Mouse (Mus musculus) monocyte, adult 5-6 weeks (primary cell): ENCODE measurements around the gene Psmc3. TPM values are rescaled to one million over a fixed set of nuclear protein-coding genes. Genes with fewer than 3 reads are reported as not detected.
"Not testable (repeated sequence)": the region's sequence is repeated elsewhere in the genome, so short reads cannot be mapped to it uniquely, and the experiment has no call there.

Source experiments
- ATAC-seq: fragments of 153-309, 156-312 bp; replicated peaks from 2 replicates; pipeline ENCODE4 v1.8.0; 2017; ENCODE audit warnings: mild to moderate bottlenecking; ENCODE audit not compliant: low TSS enrichment, insufficient number of reproducible peaks, severe bottlenecking, poor library complexity, low FRiP score
- total RNA-seq: library from RNA; stranded (forward); fragments of 200-1000, 200-491, 200-594 nt; gene quantifications from 3 replicates; pipeline ENCODE4 v1.2.3, GENCODE M21; 2017

Gene Psmc3
- total RNA-seq, result 235 to 255 TPM (median 248 TPM) in 3 replicates

- ATAC-seq, result peak; percentile 93
Measured at GRCm38 (mm10) chr2:91053934-91054382, at the start of gene Psmc3. Gene Psmc3, plus strand, starts transcription at chr2:91054009.

GRCm38 (mm10) chr2:91008536-91008935 is 45.3 kb upstream of the Psmc3 start:
- no peak for ATAC-seq

- ATAC-seq, result no peak
Measured at GRCm38 (mm10) chr2:91013881-91014280, 39.9 kb upstream of the Psmc3 start.

DNA sequence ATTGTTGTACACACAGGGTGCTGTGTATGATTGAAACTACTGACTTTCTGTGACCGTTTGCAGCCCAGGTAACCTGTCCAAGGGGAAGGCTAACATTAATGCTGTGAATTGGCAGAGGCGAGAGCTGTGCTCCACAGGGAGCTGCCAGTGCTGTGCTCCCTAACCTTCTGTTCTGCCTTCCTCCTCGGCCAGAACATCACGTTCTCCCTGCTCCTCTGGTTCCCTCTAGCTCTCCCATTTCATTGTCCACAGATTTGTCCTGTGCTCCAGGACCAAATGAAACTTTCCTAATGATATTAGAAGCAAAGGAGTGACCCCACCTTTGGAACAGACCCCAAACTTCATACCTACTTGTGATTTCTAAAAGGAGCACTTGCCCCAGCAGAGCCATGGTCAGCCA is 38.4 kb upstream of the Psmc3 start:
- no peak for ATAC-seq

GRCm38 (mm10) chr2:91018061-91018788 is 35.6 kb upstream of the Psmc3 start:
- ATAC-seq, result no peak

DNA sequence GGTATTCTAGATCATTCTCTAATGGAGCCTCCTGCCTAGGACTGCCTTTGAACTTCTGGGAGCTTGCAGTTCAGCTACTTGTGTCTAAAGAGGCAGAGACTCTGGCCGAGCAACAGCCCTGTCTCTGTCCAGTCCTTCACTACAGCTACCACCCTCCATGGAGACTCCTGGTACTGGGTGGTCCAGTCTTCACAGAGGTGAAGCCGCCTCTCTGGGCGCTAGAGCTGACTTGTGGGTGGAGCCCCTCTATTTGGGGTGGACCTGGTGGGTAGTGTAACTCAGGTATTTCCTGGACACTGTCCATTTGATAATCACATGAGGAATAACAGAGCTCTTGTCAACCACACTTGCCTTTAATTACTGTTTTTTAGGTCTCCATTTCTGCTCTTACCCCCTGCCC is 33.9 kb upstream of the Psmc3 start:
- no peak for ATAC-seq

- ATAC-seq, result not testable (repeated sequence)
Measured at GRCm38 (mm10) chr2:91022266-91022665, 31.5 kb upstream of the Psmc3 start.

- ATAC-seq, result no peak
Measured at GRCm38 (mm10) chr2:91023131-91023530, 30.7 kb upstream of the Psmc3 start.

GRCm38 (mm10) chr2:91023956-91024355 is 29.9 kb upstream of the Psmc3 start:
- no peak for ATAC-seq

DNA sequence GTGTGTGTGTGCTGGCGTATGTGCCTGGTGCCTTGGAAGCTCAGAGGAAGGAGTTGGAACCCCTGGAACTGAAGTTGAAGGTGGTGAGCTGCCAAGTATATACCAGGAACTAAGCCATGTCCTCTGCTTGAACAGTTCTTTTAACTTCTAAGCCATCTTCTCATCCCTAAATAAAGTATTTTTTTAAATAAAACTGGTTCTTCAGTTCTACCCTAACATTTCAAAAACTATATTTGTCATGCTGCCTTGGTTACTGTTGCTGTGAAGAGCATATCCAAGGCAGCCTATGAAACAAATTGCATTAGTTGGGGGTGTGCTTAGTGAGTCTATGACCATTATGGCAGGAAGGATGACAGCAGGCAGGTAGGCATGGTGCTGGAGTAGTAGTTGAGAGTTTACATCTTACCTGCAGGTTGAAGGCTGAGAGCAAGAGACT is 28.7 kb upstream of the Psmc3 start:
- ATAC-seq, result no peak

- ATAC-seq, result no peak
Measured at GRCm38 (mm10) chr2:91026491-91026890, 27.3 kb upstream of the Psmc3 start.

DNA sequence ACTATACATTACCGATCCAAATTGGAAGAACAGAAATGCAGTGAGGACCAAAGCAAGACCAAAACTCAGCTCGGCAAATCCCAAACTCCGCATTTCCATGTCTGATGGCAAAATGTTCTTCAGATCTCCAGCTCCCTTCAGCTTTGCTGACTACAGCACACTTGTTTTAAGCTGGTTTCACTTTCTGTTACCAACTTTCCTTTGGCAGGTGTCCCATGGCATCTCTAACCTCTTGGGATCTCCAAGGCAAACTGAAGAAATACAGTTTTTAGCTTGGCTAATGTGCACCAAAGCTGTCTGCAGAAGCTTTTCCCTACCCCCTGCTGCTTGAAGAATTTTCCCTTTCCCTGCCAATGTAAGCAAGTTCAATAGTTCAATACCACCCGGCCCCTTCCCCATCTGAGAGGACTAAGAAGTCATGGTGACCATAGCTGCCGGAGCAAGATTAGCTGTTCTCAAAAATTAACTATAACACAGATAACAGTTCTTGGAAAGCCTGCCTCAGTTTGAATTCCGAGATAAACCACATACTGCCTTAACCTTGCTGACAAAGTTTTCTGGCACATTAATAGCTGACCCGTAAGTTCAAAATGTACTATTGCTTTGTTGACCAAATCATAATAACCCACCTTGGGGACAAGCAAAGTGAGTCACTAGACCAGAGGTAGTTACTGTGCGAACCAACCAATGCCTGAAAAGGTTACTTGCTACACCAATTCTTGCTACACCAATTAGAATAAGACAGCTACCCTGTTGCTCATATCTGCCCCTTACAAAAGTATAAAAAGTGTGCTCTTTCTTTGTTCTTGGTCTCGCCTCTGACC is 26.2 kb upstream of the Psmc3 start:
- ATAC-seq, result no peak

DNA sequence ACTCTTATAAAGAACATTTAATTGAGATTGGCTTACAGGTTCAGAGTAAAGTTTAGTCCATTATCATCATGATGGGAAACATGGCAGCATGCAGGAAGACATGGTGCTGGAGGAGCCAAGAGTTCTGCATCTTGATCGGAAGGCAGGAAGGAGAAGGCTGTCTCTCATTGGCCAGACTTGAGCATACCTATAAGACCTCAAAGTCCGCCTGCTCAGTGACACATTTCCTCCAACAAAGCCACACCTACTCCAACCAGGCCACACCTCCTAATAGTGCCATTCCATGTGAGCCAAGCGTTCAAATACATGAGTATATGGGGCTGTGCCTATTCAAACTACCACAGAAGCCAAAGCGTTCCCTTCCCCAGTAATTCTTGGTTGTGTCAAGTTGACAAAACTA is 22.6 kb upstream of the Psmc3 start:
- ATAC-seq, result no peak

DNA sequence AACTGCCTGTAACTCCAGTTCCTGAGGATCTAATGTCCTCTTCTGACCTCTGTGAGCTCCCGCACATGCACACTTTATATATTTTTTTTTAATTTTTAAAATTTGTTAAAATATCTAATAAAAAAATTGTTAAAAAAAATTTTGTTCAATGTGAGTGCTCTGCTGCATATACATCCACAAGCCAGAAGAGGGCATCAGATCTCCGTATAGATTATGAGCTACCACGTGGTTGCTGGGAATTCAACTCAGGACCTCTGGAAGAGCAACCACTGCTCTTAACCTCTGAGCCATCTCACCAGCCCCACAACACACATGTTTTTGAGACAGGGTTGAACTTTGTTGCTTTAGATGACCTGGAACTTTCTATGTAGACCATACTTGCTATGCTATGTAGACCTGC is 20.8 kb upstream of the Psmc3 start:
- no peak for ATAC-seq

DNA sequence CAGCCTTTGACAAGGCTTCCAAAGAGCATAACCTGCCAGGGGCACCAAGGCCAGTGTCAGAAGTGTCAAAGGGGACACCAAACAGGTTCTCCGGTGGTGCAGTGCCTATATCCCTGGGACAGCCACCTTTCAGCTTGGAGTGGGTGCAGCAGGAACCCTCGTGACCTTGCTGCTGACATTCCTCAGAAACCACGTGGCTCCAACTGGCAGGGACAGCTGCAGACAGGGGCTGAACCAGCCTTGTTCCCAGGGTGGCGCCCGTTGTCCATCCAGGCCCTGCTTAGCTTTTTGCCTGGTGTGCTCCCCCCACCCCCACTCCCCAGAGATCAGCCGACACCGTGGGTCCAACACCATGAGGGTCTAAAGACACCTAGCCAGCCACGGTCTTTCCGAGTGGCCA is 18.4 kb upstream of the Psmc3 start, which contains the start of gene Rapsn:
TSS of gene Rapsn (plus strand) at position 236 of the 400 bp plus-strand sequence.
- ATAC-seq, result no peak

- ATAC-seq, result no peak
Measured at GRCm38 (mm10) chr2:91041786-91042185, 12.0 kb upstream of the Psmc3 start.

DNA sequence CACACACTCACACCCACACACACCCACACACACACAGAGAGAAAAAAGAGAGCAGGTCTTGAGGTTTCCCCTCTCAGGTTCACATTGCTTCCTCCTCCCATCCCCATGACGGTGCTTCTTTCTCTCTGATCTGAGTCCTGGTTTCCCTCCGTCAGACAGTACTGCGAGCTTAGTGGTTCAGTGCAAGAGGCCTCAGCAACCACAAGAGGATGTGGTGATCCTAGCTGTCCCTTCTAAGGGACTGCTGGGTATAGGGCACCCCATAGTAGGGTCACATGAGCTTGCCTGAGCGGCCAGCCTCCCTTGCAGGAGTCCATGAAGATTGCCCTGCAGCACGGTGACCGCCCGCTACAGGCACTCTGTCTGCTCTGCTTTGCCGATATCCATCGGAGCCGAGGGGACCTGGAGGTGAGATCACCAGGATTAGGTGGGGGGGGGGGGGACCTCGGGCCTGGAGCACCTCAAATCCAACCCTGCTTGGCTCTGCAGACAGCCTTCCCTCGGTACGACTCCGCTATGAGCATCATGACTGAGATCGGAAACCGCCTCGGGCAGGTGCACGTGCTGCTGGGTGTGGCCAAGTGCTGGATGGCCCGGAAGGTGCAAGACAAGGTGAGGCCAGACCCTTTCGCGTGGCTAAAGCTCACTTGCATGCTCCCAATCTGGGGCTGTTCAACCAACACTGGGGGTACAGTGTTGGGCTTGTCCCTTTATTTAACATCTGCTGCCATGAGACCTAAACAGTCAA is 11.0 kb upstream of the Psmc3 start:
- peak; percentile 81 for ATAC-seq

- ATAC-seq, result no peak
Measured at GRCm38 (mm10) chr2:91044727-91045126, 9.1 kb upstream of the Psmc3 start.

DNA sequence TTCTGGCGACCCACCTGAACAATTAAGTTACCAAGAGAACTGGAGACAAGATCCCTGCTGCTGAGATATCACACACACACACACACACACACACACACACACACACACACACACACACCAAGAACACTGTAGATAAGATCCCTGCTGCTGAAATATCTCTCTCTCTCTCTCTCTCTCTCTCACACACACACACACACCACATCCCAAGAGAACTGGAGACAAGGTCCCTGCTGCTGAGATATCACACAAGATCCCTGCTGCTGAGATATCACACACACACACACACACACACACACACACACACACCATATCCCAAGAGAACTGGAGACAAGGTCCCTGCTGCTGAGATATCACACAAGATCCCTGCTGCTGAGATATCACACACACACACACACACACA is 8.0 kb upstream of the Psmc3 start:
- ATAC-seq, result not testable (repeated sequence)
